15 mouse cellular contexts compared by ENCODE assay signal in genomic region chr3:121589494-121589885, GRCm38 (mm10). TPM values are rescaled to one million over a fixed set of nuclear protein-coding genes. Genes with fewer than 3 reads are reported as not detected.
DNase-seq lines count a peak whose midpoint lies in the region; ATAC-seq and TF ChIP-seq lines count a peak whose summit lies in the region.
"Had no signal": no experiment of that assay in that cellular context is flagged by ENCODE, and none has a peak within 500 bp of the region (broad histone marks: within the 10 kb centered on the region; RNA-seq: fewer than 3 reads in every experiment).

No protein-coding gene starts in this region.

- H3K4me3 ChIP-seq in gastrocnemius, adult 2 months: no peak overlapping the region
- H3K4me3 ChIP-seq in lung, embryonic 15.5 days: no peak overlapping the region
- no peak overlapping the region for H3K4me3 ChIP-seq in limb, embryonic 12.5 days (replicated peaks)
- H3K4me3 ChIP-seq in midbrain, embryonic 13.5 days (replicated peaks): no peak overlapping the region
- H3K4me3 ChIP-seq: forebrain, embryonic 15.5 days; heart, embryonic 15.5 days had no signal

- TF ChIP-seq CTCF in gastrocnemius, adult 2 months (IDR thresholded peaks at IDR 0.05): no peak

- no peaks in the 10 kb centered on the region for H3K36me3 ChIP-seq in lung, embryonic 15.5 days
- H3K36me3 ChIP-seq in limb, embryonic 12.5 days: no peaks in the 10 kb centered on the region
- H3K36me3 ChIP-seq in midbrain, embryonic 13.5 days: no peaks in the 10 kb centered on the region
- H3K36me3 ChIP-seq: forebrain, embryonic 15.5 days; G1E; heart, embryonic 15.5 days had no signal

- ATAC-seq in lung, embryonic 15.5 days (ENCODE audit: borderline replicate concordance, extremely low read depth, low FRiP score, low TSS enrichment): no peak
- peak; percentile 48 for ATAC-seq in limb, embryonic 12.5 days (ENCODE audit: insufficient number of reproducible peaks, insufficient read depth, low FRiP score, low TSS enrichment, low read depth)
- ATAC-seq in midbrain, embryonic 13.5 days: no peak
- ATAC-seq: forebrain, embryonic 15.5 days; hindbrain, embryonic 16.5 days; liver, postnatal 0 days had no signal

- H3K27ac ChIP-seq in gastrocnemius, adult 2 months: peak overlapping the region; percentile 63
- peak overlapping the region; percentile 74 for H3K27ac ChIP-seq in lung, embryonic 15.5 days
- H3K27ac ChIP-seq in limb, embryonic 12.5 days: peak overlapping the region; percentile 86
- H3K27ac ChIP-seq in midbrain, embryonic 13.5 days: no peak overlapping the region
- H3K27ac ChIP-seq: forebrain, embryonic 15.5 days had no signal

- no peaks in the 10 kb centered on the region for H3K9me3 ChIP-seq in lung, embryonic 15.5 days
- peaks cover 5% of the 10 kb centered on the region; the same call in 1 of the 2 replicates for H3K9me3 ChIP-seq in limb, embryonic 12.5 days
- no peaks in the 10 kb centered on the region for H3K9me3 ChIP-seq in midbrain, embryonic 13.5 days
- H3K9me3 ChIP-seq: forebrain, embryonic 15.5 days; heart, embryonic 15.5 days had no signal

- intact Hi-C loops in gastrocnemius, adult 2 months (cut with DNase I): no loop called here

- no peaks in the 10 kb centered on the region for H3K27me3 ChIP-seq in lung, embryonic 15.5 days
- no peaks in the 10 kb centered on the region for H3K27me3 ChIP-seq in limb, embryonic 12.5 days
- no peaks in the 10 kb centered on the region for H3K27me3 ChIP-seq in midbrain, embryonic 13.5 days
- H3K27me3 ChIP-seq: forebrain, embryonic 15.5 days; heart, embryonic 15.5 days had no signal

- H3K4me1 ChIP-seq in lung, embryonic 15.5 days: peaks cover 25% of the 10 kb centered on the region
- peaks cover 43% of the 10 kb centered on the region for H3K4me1 ChIP-seq in limb, embryonic 12.5 days (replicated peaks)
- H3K4me1 ChIP-seq in midbrain, embryonic 13.5 days (replicated peaks): no peaks in the 10 kb centered on the region
- H3K4me1 ChIP-seq: forebrain, embryonic 15.5 days had no signal

- H3K9ac ChIP-seq in lung, embryonic 15.5 days: no peak overlapping the region
- H3K9ac ChIP-seq in limb, embryonic 12.5 days (replicated peaks): no peak overlapping the region
- H3K9ac ChIP-seq in midbrain, embryonic 13.5 days (replicated peaks): no peak overlapping the region
- H3K9ac ChIP-seq: forebrain, embryonic 15.5 days; heart, embryonic 15.5 days; liver, postnatal 0 days had no signal

- H3K4me2 ChIP-seq in lung, embryonic 15.5 days: no peak overlapping the region
- peak overlapping the region; percentile 23; the same call in 1 of the 2 replicates for H3K4me2 ChIP-seq in limb, embryonic 12.5 days
- no peak overlapping the region for H3K4me2 ChIP-seq in midbrain, embryonic 13.5 days (replicated peaks)
- H3K4me2 ChIP-seq: forebrain, embryonic 15.5 days had no signal

- WGBS in lung, embryonic 15.5 days: 79% methylated on average over 9 of the region's 9 CpGs
- WGBS in limb, embryonic 12.5 days: 72% methylated on average over 9 of the region's 9 CpGs
- 92% methylated on average over 9 of the region's 9 CpGs for WGBS in midbrain, embryonic 13.5 days

- DNase-seq in gastrocnemius, adult 2 months: no peak
- DNase-seq in gastrocnemius, postnatal 25 days: no peak
- DNase-seq in lung, adult 18-20 months: no peak
- DNase-seq in urinary bladder, adult 18-20 months (ENCODE audit: low spot score in 2 of 2): no peak
- DNase-seq in cerebellum, postnatal 25 days: no peak
- DNase-seq: cerebellum, adult 2 months; liver, postnatal 0 days; thymus, adult 18-20 months had no signal

RNA-seq across cellular contexts. Expression of gene Slc44a3, which starts 57.3 kb away (rescaled TPM):
- total RNA-seq in gastrocnemius, adult 2 months (2021): not detected
- total RNA-seq in gastrocnemius, postnatal 25 days (2021): under 1 TPM in 1 of 2 experiments, not detected in 1; 0.40 TPM
- polyA plus RNA-seq in lung, embryonic 15.5 days (2015; fragmentation: Nextera tagmentation; extraction: Ambion mirVana): 15.3 and 16.5 TPM in 2 replicates
- polyA plus RNA-seq in limb, embryonic 12.5 days (2016; fragmentation: Nextera tagmentation; extraction: Ambion mirVana): 0.65 and 1.5 TPM in 2 replicates
- 0.82 and 0.86 TPM in 2 replicates for polyA plus RNA-seq in midbrain, embryonic 13.5 days (2015; fragmentation: Nextera tagmentation; extraction: Ambion mirVana)
- polyA plus RNA-seq: G1E had no signal
